Mouse (Mus musculus) common myeloid progenitor, adult 5-6 weeks (primary cell): Measurements from ENCODE around the gene Cyp4a30b. TPM values are rescaled to one million over a fixed set of nuclear protein-coding genes. Genes with fewer than 3 reads are reported as not detected.
"Not testable (repeated sequence)": the region's sequence is repeated elsewhere in the genome, so short reads cannot be mapped to it uniquely, and the experiment has no call there.

ENCODE experiments used
- ATAC-seq: replicated peaks from 2 replicates; pipeline ENCODE4 v1.8.0; 2016; ENCODE audit warnings: low read depth, mild to moderate bottlenecking, moderate TSS enrichment, inconsistent platforms; ENCODE audit not compliant: poor library complexity, severe bottlenecking
- total RNA-seq: library from RNA; stranded (forward); fragments of 200-1000, 187-1606 nt; gene quantifications from 2 replicates; pipeline ENCODE4 v1.2.3, GENCODE M21; 2017

The Cyp4a30b gene
- total RNA-seq: not detected in 2 replicates

- ATAC-seq: no peak
These were observed at the start of gene Cyp4a30b for GRCm38 (mm10) chr4:115452304-115452703. Gene Cyp4a30b, plus strand, starts transcription at chr4:115452604.

DNA sequence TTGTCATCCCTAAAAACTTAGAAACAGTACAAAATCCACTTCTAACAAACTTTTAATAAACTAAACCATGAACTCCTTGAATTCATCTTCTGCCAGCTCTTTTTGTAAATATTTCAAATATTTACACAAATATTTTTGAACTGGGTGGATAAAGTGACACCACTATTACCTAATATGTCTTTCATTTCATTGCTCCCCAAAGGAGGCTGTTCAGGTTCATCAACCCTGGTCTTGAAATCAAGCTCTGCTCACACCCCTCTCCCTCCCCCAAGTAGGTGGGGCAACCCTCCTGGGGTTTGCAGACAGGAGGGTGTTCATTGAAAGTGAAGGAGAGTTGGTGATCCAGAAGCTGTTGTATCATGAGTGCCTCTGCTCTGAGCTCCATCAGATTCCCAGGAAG, 41.1 kb upstream of the Cyp4a30b start, which contains the start of gene Cyp4a12b:
Cyp4a12b (plus strand) TSS at position 301 of the 400 bp plus-strand sequence.
- ATAC-seq: not testable (repeated sequence)

- ATAC-seq: no peak
These were observed 1.7 kb upstream of the Cyp4a30b start for GRCm38 (mm10) chr4:115450577-115451137.

DNA sequence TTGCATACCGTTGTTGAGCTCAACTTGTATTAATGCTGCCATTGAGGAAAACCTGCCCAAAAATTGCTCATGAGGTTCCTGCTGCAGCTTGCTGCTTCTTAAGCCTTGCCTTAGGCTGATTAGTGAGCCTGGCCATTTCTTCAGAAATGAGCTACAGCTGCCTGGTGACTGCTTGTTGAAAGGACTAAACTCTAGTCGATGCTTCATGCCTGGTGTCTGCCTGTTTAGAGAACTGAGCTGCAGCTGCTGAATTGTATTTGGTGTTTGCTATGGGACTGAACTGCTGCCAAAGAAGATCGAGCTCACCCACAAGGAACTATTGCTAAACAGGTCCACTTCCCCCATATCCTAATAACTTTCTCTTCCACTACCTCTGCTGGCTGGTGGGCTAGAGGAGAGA, 21.2 kb downstream of the Cyp4a30b start:
- peak; percentile 45; the same call in 1 of the 2 replicates for ATAC-seq

DNA sequence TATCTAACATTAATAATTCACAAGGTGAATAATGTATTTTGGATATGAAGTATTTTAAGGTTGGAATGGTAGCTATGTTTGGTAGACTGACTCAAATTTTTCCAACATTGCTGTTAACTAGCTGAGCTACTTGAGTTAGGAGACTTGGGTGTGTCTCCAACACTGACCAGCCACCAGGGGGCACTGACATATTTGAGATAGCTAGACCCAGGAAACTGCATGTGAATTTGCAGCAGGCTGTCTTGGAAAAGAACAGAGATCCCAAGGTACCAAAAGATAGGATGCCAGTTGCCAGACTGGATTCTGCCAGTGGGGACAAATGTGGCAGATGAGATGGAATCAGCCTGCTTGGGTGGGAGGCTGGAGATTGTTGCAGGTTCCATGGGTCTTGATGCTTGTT, 23.6 kb downstream of the Cyp4a30b start:
- peak; percentile 87; the same call in 1 of the 2 replicates for ATAC-seq

- ATAC-seq: 0 out of 2 replicates have a peak, but pooled peaks have one; percentile 22
These were observed 28.7 kb downstream of the Cyp4a30b start for GRCm38 (mm10) chr4:115481006-115481652.

DNA sequence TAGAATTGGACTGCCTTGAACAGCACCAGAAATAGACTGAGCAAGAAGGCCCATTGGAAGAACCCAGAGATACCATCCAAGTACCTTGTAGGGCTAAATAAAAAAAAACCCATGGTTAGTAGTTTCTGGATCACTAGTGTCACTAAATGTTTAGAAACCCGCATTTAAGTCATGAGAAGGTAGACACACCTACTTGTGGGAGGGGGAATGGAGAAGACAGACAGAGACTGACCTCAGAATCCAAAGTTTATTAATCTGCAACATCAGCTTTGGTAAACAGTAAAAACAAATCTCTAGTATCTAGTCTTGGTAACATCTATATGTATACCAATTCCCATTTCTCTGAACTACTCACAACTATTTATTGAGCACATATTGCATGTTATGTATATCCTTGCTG, 43.6 kb downstream of the Cyp4a30b start, which contains the start of gene Cyp4a14:
Cyp4a14 (minus strand) TSS at position 142 of the 400 bp plus-strand sequence.
- no peak for ATAC-seq

- no peak for ATAC-seq
These were observed 45.1 kb downstream of the Cyp4a30b start for GRCm38 (mm10) chr4:115497466-115497865.

GRCm38 (mm10) chr4:115513964-115514363, 61.6 kb downstream of the Cyp4a30b start:
- ATAC-seq: not testable (repeated sequence)

GRCm38 (mm10) chr4:115518000-115518399, 65.6 kb downstream of the Cyp4a30b start, which contains the start of gene Cyp4a10:
Gene Cyp4a10, plus strand, starts transcription at chr4:115518264.
- ATAC-seq: not testable (repeated sequence)

GRCm38 (mm10) chr4:115519444-115519843, 67.0 kb downstream of the Cyp4a30b start:
- no peak for ATAC-seq

Other genes starting within 250 kb of the Cyp4a30b start
- not detected in 2 replicates for gene Cyp4a29, start 210.5 kb upstream of the Cyp4a30b start, total RNA-seq
- not detected in 2 replicates for gene Cyp4a12a, start 153.6 kb upstream of the Cyp4a30b start, total RNA-seq
- not detected in 2 replicates for gene Cyp4a12b, start 41.0 kb upstream of the Cyp4a30b start, total RNA-seq
- gene Cyp4a14, start 43.5 kb downstream of the Cyp4a30b start, total RNA-seq: not detected in 2 replicates
- gene Cyp4a10, start 65.7 kb downstream of the Cyp4a30b start, total RNA-seq: not detected in 2 replicates
- gene Cyp4a31, start 111.0 kb downstream of the Cyp4a30b start, total RNA-seq: not detected in 2 replicates
- not detected in 2 replicates for gene Cyp4a32, start 148.4 kb downstream of the Cyp4a30b start, total RNA-seq
- 0.14 and 2.9 TPM in 2 replicates for gene Cyp4b1, start 195.1 kb downstream of the Cyp4a30b start, total RNA-seq